Mouse (Mus musculus) yolk sac, embryonic 10.5 days (tissue): ENCODE data around the gene CT030661.1.
A peak's percentile ranks its signal among the peaks of the same experiment; 100 is the strongest.
"Not testable (repeated sequence)": the region's sequence is repeated elsewhere in the genome, so short reads cannot be mapped to it uniquely, and the experiment has no call there.

Experiments
- DNase-seq: peaks from one replicate; pipeline ENCODE4 v3.0.0-alpha.2; 2017; ENCODE audit warnings: low spot score

CT030661.1 gene

DNA sequence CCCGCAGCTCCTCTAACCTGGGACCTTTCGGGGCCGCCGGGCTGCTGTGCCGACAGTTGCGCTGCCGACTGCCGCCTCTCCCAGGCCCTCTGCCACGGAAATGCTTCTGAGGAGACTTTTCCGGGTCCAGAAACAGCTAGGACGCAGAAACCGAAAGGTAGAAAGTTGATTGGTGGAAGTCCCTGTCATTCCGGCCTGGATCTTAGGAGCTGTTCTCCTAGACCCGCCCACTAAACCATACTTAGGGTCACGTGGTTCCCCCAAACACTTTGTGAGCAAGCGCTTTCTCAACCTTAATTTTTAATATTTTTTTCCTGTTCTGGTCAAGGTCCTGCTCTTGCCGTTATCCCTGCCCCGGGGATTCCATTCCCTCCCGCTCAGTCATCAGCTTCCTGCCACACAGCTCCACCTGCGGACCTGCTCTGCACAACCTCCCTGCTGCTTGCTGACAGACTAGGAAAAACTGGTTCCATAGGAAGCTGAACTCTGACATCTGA, at the start of gene CT030661.1:
TSS of gene CT030661.1 (minus strand) at position 108 of the 497 bp plus-strand sequence.
- DNase-seq = peak; percentile 91

DNA sequence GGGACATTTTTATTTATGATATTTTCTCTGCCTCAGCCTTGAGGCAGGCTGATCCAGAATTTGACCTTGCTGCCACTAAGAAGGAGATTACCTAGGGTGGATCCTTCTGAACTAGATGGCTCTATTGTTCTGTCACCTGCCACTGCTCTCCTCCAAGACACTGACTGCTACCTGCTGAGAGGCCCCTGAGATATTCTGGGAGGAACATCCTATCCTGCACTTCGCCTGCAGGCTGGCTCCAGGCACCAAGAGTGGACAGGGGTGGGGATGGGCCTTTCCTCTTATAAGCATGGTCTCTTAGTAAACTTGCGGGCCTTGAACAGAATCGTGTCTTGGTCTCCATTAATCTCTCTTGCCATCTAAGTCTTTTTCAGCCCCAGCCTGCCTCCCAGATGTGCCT, 49.3 kb upstream of the CT030661.1 start:
- DNase-seq = no peak

GRCm38 (mm10) chr17:22361101-22361781, 46.6 kb upstream of the CT030661.1 start, which contains the start of the genes Zfp944 and Zfp758:
Gene Zfp944 (minus strand): TSS chr17:22361400.
Gene Zfp758 (plus strand): TSS chr17:22361453.
- peak; percentile 77 for DNase-seq

- DNase-seq = no peak
Measured at GRCm38 (mm10) chr17:22360572-22360971, 45.9 kb upstream of the CT030661.1 start.

DNA sequence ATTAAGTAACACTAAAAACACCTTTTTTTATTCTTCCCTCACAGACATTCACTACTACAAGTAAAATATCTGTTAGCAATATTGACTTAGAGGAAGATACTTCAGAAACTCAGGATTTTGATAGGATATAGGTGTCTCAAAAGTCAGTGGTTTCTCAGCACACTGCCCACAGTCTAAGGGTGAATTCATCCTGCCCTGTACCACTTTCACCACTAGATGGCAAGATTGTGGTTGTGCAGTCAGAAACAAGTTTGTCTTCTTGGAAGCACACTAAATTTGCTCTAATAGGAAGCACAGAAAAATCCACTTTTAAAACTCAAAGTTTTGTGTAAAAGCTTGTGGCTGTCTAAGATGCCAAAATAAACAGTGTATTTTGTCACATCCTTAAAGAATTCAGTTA, 38.2 kb upstream of the CT030661.1 start:
- DNase-seq = peak; percentile 9

- DNase-seq = not testable (repeated sequence)
Measured at GRCm38 (mm10) chr17:22315247-22315646, 610 bp upstream of the CT030661.1 start.

DNA sequence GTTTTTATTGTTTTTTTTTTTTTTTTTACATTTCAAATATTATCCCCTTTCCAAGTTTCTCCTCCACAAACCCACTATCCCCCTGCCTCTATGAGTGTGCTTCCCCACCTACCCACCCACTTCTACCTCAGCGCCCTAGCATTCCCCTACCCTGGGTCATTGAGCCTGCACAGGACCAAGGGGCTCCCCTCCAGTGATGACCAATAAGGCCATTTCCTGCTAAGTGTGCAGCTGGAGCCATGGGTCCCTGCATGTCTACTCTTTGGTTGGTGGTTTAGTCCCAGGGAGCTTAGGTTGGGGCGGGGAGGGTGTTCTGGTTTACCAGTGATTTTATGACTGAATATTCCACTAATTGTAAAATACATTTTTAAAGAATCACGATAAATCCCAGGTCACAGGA, 418 bp downstream of the CT030661.1 start:
- DNase-seq = not testable (repeated sequence)
